Mouse (Mus musculus): ENCODE measurements around the gene Angpt4. TPM values are rescaled to one million over a fixed set of nuclear protein-coding genes. Genes with fewer than 3 reads are reported as not detected.

The Angpt4 gene
- polyA plus RNA-seq, 1 experiment = not detected

DNA sequence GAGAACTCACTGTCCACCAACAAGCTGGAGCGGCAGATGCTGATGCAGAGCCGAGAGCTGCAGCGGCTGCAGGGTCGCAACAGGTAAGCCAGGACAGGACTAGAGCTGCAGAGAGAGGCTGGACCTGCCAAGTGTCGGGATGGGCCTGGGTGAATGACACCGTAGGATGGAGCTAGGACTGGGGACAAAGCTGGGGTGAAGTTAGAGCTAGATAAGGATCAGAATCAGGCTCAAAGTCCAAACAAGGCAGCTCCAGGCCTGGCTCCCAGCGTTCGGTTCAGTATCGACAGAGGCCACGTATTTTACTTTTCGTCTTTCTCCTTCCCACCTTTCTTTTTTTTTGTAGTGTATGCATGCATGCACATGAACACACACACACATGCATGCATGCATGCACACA is 16.1 kb downstream of the Angpt4 start:
- TF ChIP-seq FLI1 (IDR thresholded peaks at IDR 0.05; ENCODE audit: low read length) (no peak), GATA1 (IDR thresholded peaks at IDR 0.05; ENCODE audit: borderline replicate concordance, low read length) (no peak)
- Histone ChIP-seq H3K27me3 (replicated peaks) (peaks cover 60% of the 10 kb centered on the region), H3K9me3 (peaks cover 6% of the 10 kb centered on the region; the same call in 1 of the 2 replicates), H3K4me3 (replicated peaks) (peak overlapping the region; percentile 17), H3K4me1 (no peaks in the 10 kb centered on the region), H3K36me3 (replicated peaks; ENCODE audit: low read length) (no peaks in the 10 kb centered on the region)

GRCm38 (mm10) chr2:151930389-151931074 is 19.5 kb downstream of the Angpt4 start:
- peaks cover 49% of the 10 kb centered on the region for H3K27me3 ChIP-seq (replicated peaks)
- no peak for TF ChIP-seq FLI1 (IDR thresholded peaks at IDR 0.05; ENCODE audit: low read length)
- no peak for TF ChIP-seq GATA1 (IDR thresholded peaks at IDR 0.05; ENCODE audit: borderline replicate concordance, low read length)
- H3K4me3 ChIP-seq (replicated peaks) = no peak overlapping the region
- H3K9me3 ChIP-seq = peaks cover 6% of the 10 kb centered on the region; the same call in 1 of the 2 replicates
- H3K4me1 ChIP-seq = no peaks in the 10 kb centered on the region
- H3K36me3 ChIP-seq (replicated peaks; ENCODE audit: low read length) = no peaks in the 10 kb centered on the region

DNA sequence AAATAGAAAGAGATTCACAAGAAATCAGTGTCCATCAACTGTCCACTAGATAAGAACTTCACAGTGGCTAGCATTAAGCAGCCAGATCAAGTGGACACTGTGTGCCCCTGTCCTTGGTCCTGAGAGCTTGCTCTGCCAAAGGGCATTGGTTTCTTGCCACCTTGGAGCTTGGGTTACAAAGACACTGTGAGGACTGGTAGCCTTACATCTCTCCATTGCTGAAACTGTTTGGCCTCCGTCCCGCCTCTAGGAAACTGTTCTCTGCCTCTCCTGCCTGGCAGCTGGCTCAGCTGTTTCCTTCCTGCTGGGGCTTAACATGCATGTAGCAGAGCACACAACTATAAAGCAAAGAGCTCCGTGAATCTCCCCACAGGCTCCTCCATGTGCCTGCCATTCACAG is 26.9 kb downstream of the Angpt4 start:
- Histone ChIP-seq H3K4me1 (no peaks in the 10 kb centered on the region; the same call in 1 of the 2 replicates), H3K27me3 (replicated peaks) (peaks cover 24% of the 10 kb centered on the region), H3K4me3 (replicated peaks) (no peak overlapping the region), H3K9me3 (no peaks in the 10 kb centered on the region), H3K36me3 (replicated peaks; ENCODE audit: low read length) (no peaks in the 10 kb centered on the region)
- TF ChIP-seq GATA1 (IDR thresholded peaks at IDR 0.05; ENCODE audit: borderline replicate concordance, low read length) = no peak
- TF ChIP-seq FLI1 (IDR thresholded peaks at IDR 0.05; ENCODE audit: low read length) = no peak

DNA sequence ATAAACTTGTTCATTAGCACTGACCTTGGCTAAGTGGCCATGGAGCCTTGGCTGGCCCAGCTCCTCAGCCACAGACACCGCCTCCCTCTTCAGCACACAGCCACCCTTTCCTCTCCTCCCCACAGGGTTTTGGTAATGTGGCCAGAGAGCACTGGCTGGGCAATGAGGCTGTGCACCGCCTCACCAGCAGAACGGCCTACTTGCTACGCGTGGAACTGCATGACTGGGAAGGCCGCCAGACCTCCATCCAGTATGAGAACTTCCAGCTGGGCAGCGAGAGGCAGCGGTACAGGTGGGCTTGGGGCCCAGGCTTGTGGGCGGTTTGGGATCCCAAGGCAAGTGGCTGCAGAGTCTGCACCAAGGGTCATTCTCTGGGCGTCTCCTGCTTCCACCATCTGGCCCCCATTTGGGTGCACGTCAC is 27.8 kb downstream of the Angpt4 start:
- Histone ChIP-seq H3K4me3 (replicated peaks) (no peak overlapping the region), H3K36me3 (replicated peaks; ENCODE audit: low read length) (no peaks in the 10 kb centered on the region), H3K4me1 (peaks cover 2% of the 10 kb centered on the region), H3K9me3 (no peaks in the 10 kb centered on the region), H3K27me3 (replicated peaks) (peaks cover 29% of the 10 kb centered on the region)
- no peak for TF ChIP-seq FLI1 (IDR thresholded peaks at IDR 0.05; ENCODE audit: low read length)
- no peak for TF ChIP-seq GATA1 (IDR thresholded peaks at IDR 0.05; ENCODE audit: borderline replicate concordance, low read length)

GRCm38 (mm10) chr2:151939651-151940420 is 28.8 kb downstream of the Angpt4 start:
- H3K4me1 ChIP-seq = peaks cover 10% of the 10 kb centered on the region
- H3K36me3 ChIP-seq (replicated peaks; ENCODE audit: low read length) = no peaks in the 10 kb centered on the region
- H3K27me3 ChIP-seq (replicated peaks) = peaks cover 35% of the 10 kb centered on the region
- TF ChIP-seq GATA1 (IDR thresholded peaks at IDR 0.05; ENCODE audit: borderline replicate concordance, low read length) = no peak
- TF ChIP-seq FLI1 (IDR thresholded peaks at IDR 0.05; ENCODE audit: low read length) = no peak
- no peak overlapping the region for H3K4me3 ChIP-seq (replicated peaks)
- no peaks in the 10 kb centered on the region for H3K9me3 ChIP-seq

DNA sequence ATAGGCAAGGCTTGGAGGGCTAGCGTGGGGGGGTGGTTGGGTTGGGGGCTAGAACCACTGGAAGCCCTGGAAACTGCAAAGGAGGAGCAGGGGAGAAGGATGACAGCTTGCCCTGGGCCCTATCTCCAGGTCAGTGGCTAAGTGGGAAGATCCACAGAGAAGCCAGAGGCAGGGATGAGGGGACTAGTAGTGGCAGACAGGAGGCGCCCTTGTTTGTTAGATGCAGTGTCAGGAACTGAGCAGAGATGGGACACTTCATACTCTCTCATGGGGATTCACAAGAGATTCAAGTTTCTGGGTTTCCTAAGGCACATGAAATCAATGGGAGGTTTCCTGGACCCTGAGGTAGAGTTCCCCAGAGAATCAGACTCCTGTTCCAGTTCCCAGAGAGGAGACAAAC is 30.3 kb downstream of the Angpt4 start:
- H3K9me3 ChIP-seq = no peaks in the 10 kb centered on the region
- no peaks in the 10 kb centered on the region for H3K36me3 ChIP-seq (replicated peaks; ENCODE audit: low read length)
- peaks cover 10% of the 10 kb centered on the region for H3K4me1 ChIP-seq
- TF ChIP-seq FLI1 (IDR thresholded peaks at IDR 0.05; ENCODE audit: low read length) (no peak), GATA1 (IDR thresholded peaks at IDR 0.05; ENCODE audit: borderline replicate concordance, low read length) (no peak)
- H3K27me3 ChIP-seq (replicated peaks) = peaks cover 35% of the 10 kb centered on the region
- no peak overlapping the region for H3K4me3 ChIP-seq (replicated peaks)

DNA sequence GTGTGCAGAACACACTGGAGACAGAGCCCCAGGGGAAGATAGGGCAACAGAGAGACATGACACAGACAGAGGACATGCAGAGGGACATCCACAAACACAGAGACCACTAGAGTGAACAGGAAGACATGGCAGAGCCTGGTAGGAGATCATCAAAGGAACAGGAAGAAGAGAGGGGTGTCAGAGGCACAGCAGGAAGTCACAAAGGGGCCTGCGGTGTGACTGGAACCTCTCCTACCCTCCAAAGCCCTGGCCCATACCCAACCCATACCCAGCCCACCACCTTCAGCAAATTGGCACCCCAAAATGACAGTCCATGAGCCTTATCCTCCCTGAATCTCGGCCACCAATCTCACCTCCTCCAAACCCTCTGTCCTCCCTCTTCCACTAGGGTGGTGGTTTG is 33.1 kb downstream of the Angpt4 start:
- Histone ChIP-seq H3K9me3 (no peaks in the 10 kb centered on the region), H3K27me3 (replicated peaks) (peaks cover 33% of the 10 kb centered on the region), H3K4me3 (replicated peaks) (no peak overlapping the region), H3K4me1 (peaks cover 10% of the 10 kb centered on the region), H3K36me3 (replicated peaks; ENCODE audit: low read length) (no peaks in the 10 kb centered on the region)
- TF ChIP-seq GATA1 (IDR thresholded peaks at IDR 0.05; ENCODE audit: borderline replicate concordance, low read length) (no peak), FLI1 (IDR thresholded peaks at IDR 0.05; ENCODE audit: low read length) (no peak)

- peak overlapping the region; percentile 21 for H3K4me3 ChIP-seq (replicated peaks)
- H3K27me3 ChIP-seq (replicated peaks) = peaks cover 25% of the 10 kb centered on the region
- no peak for TF ChIP-seq FLI1 (IDR thresholded peaks at IDR 0.05; ENCODE audit: low read length)
- peak; percentile 43; the same call in 1 of the 3 replicates for TF ChIP-seq GATA1 (IDR thresholded peaks at IDR 0.05; ENCODE audit: borderline replicate concordance, low read length)
- H3K36me3 ChIP-seq (replicated peaks; ENCODE audit: low read length) = no peaks in the 10 kb centered on the region
- peaks cover 10% of the 10 kb centered on the region for H3K4me1 ChIP-seq
- H3K9me3 ChIP-seq = no peaks in the 10 kb centered on the region
These were observed 36.6 kb downstream of the Angpt4 start for GRCm38 (mm10) chr2:151947617-151948016.

DNA sequence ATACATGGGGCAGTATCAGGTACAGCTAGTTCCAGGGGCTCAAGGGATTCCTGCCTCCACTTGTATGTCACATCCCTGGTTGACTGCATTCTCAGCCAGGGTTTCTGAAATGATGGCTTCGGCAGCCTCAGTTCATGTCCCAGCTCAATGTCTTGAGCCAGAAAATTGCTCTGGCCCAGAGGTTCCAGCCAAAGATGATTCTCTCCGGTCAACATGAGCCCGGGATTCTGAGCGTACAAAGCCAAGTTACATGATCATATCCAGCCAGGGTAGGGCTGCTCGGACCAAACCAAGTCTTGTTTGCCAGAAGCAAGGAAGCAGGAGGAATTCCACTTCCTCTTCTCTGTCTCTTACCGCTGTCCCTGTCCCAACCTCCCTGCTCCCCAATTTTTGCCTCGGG is 37.3 kb downstream of the Angpt4 start:
- H3K9me3 ChIP-seq = no peaks in the 10 kb centered on the region
- no peaks in the 10 kb centered on the region for H3K36me3 ChIP-seq (replicated peaks; ENCODE audit: low read length)
- H3K27me3 ChIP-seq (replicated peaks) = peaks cover 22% of the 10 kb centered on the region
- peaks cover 10% of the 10 kb centered on the region for H3K4me1 ChIP-seq
- TF ChIP-seq GATA1 (IDR thresholded peaks at IDR 0.05; ENCODE audit: borderline replicate concordance, low read length) (no peak), FLI1 (IDR thresholded peaks at IDR 0.05; ENCODE audit: low read length) (no peak)
- H3K4me3 ChIP-seq (replicated peaks) = no peak overlapping the region

All from megakaryocyte, embryonic 14.5 days (primary cell).